Mouse (Mus musculus) lung, embryonic 16.5 days (tissue): ENCODE measurements around the gene Tfap2c. TPM values are rescaled to one million over a fixed set of nuclear protein-coding genes. Genes with fewer than 3 reads are reported as not detected.

Experiments used
- ATAC-seq: fragments of 200-750 bp; cut with Nextera tagmentation; 2 replicates; pipeline ENCODE4 v1.8.0; 2017; ENCODE audit warnings: low read depth, mild to moderate bottlenecking, moderate library complexity
- H3K27ac ChIP-seq: fragments of 300-500 bp; sonication (generic); 2 replicates; pipeline ENCODE4 v1.5.1; 2014; ENCODE audit warnings: mild to moderate bottlenecking, control low read depth, low read length
- H3K27me3 ChIP-seq: fragments of 300-500 bp; sonication (generic); 2 replicates; pipeline ENCODE4 v1.6.1; 2014; ENCODE audit warnings: low read depth, low read length, mixed read lengths; ENCODE audit not compliant: control insufficient read depth, insufficient read depth
- H3K36me3 ChIP-seq: fragments of 300-500 bp; sonication (generic); 2 replicates; pipeline ENCODE4 v1.6.1; 2014; ENCODE audit warnings: low read length; ENCODE audit not compliant: control insufficient read depth, insufficient read depth
- H3K4me1 ChIP-seq: fragments of 300-500 bp; sonication (generic); replicated peaks from 2 replicates; pipeline ENCODE4 v1.6.1; 2014; ENCODE audit warnings: low read length, mixed read lengths; ENCODE audit not compliant: control insufficient read depth, insufficient read depth
- H3K4me2 ChIP-seq: fragments of 300-500 bp; sonication (generic); 2 replicates; pipeline ENCODE4 v1.6.1; 2014; ENCODE audit warnings: low read depth, low read length, control low read depth
- H3K4me3 ChIP-seq: fragments of 300-500 bp; sonication (generic); 2 replicates; pipeline ENCODE4 v1.5.1; 2014; ENCODE audit warnings: mild to moderate bottlenecking, low read length, control low read depth
- H3K9ac ChIP-seq: fragments of 300-500 bp; sonication (generic); 2 replicates; pipeline ENCODE4 v1.6.1; 2014; ENCODE audit warnings: low read length, control low read depth
- H3K9me3 ChIP-seq: fragments of 300-500 bp; sonication (generic); 2 replicates; pipeline ENCODE4 v1.6.1; 2016; ENCODE audit warnings: low read length; ENCODE audit not compliant: control insufficient read depth
- WGBS: fragments of 180-500 bp; shearing (Covaris S2); extraction: QIAGEN DNeasy Blood & Tissue Kit; methylation state at CpG from one replicate; pipeline ENCODE4 v1.1.7; 2014; 5-methylcytosine and 5-hydroxymethylcytosine counted together
- polyA plus RNA-seq: library from polyadenylated mRNA; unstranded; fragments of >200 nt; fragmentation: Nextera tagmentation; extraction: Ambion mirVana; gene quantifications from 2 replicates; pipeline ENCODE4 v1.2.1, GENCODE M21; 2015

Gene Tfap2c
- polyA plus RNA-seq, 1 experiment from 2014 or later = 0.25 TPM

DNA sequence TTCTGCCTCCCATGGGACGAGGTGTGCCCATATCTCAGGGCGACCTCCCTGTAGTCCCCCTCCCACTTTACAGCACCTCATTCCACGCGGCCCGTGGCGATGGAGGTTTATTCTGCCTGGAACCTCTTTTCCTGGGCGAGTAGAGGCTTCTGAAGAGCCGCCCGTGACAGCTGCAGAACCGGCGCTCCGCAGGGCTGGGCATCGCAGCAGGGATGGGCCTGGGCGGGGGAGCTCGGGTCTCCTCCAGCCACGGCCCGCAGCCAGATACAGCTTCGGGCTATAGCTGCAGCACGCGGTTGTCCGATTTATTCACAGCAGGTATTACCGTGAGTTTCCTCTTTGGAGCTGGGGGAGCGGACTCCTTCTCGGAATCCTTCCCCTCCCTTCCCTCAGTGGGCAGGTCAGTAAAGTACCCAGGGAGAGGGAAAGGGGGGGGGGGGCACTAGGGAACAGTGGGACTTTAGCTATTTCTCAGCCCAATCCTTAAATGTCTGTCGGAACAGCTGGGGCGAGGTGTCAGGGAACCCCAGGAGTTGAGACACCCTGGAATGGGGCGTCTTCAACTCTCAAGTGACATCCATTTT, 629 bp upstream of the Tfap2c start:
- peaks cover 99% of the 10 kb centered on the region for H3K27me3 ChIP-seq
- peak overlapping the region; percentile 43 for H3K4me3 ChIP-seq
- H3K36me3 ChIP-seq = no peaks in the 10 kb centered on the region
- ATAC-seq = peak; percentile 2; the same call in 1 of the 2 replicates
- WGBS = under 1% methylated on average over 27 of the region's 27 CpGs
- peaks cover 31% of the 10 kb centered on the region for H3K4me1 ChIP-seq
- H3K4me2 ChIP-seq = peak overlapping the region; percentile 67
- H3K27ac ChIP-seq = no peak overlapping the region
- no peak overlapping the region for H3K9ac ChIP-seq
- no peaks in the 10 kb centered on the region for H3K9me3 ChIP-seq

- peak overlapping the region; percentile 67 for H3K4me2 ChIP-seq
- peak overlapping the region; percentile 25 for H3K4me3 ChIP-seq
- no peak overlapping the region for H3K27ac ChIP-seq
- no peak overlapping the region for H3K9ac ChIP-seq
- H3K4me1 ChIP-seq = peaks cover 31% of the 10 kb centered on the region
- ATAC-seq = peak; percentile 46
- no peaks in the 10 kb centered on the region for H3K9me3 ChIP-seq
- peaks cover 92% of the 10 kb centered on the region for H3K27me3 ChIP-seq
- under 1% methylated on average over 60 of the region's 62 CpGs for WGBS
- H3K36me3 ChIP-seq = no peaks in the 10 kb centered on the region
Measured at GRCm38 (mm10) chr2:172550364-172551080, 1.1 kb downstream of the Tfap2c start.

GRCm38 (mm10) chr2:172551081-172551720, 1.8 kb downstream of the Tfap2c start:
- Histone ChIP-seq H3K9me3 (no peaks in the 10 kb centered on the region), H3K4me1 (peaks cover 31% of the 10 kb centered on the region), H3K4me2 (peak overlapping the region; percentile 67), H3K36me3 (no peaks in the 10 kb centered on the region), H3K27ac (no peak overlapping the region), H3K4me3 (peak overlapping the region; percentile 25), H3K9ac (no peak overlapping the region), H3K27me3 (peaks cover 85% of the 10 kb centered on the region)
- no peak for ATAC-seq
- WGBS = under 1% methylated on average over 57 of the region's 57 CpGs

DNA sequence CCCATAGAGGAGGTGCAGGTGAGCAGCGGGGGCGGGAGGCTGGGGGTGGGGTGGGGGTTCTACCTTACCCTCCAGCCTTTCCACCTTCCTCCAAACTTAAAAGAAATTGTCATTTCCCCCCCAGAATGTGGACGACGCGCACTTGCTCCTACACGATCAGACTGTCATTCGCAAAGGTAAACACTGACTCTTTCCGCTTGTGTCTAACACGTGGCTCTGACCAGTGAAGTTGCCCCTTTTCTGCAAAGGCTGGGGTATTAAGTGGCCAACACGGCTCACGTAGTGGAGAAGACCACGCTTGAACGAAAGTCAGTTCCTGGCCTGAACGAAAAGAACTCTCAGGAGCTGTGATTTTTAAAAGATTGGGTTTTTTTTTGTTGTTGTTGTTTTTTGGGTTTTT, 2.5 kb downstream of the Tfap2c start:
- peak overlapping the region; percentile 25; the same call in 1 of the 2 replicates for H3K4me3 ChIP-seq
- ATAC-seq = no peak
- H3K27ac ChIP-seq = no peak overlapping the region
- no peak overlapping the region for H3K4me2 ChIP-seq
- H3K36me3 ChIP-seq = no peaks in the 10 kb centered on the region
- peaks cover 79% of the 10 kb centered on the region for H3K27me3 ChIP-seq
- WGBS = 4% methylated on average over 12 of the region's 14 CpGs
- H3K9ac ChIP-seq = no peak overlapping the region
- H3K4me1 ChIP-seq = peaks cover 31% of the 10 kb centered on the region
- no peaks in the 10 kb centered on the region for H3K9me3 ChIP-seq

- no peak overlapping the region for H3K4me2 ChIP-seq
- ATAC-seq = no peak
- WGBS = 5% methylated on average over 6 of the region's 6 CpGs
Measured at GRCm38 (mm10) chr2:172552666-172553065, 3.3 kb downstream of the Tfap2c start.

DNA sequence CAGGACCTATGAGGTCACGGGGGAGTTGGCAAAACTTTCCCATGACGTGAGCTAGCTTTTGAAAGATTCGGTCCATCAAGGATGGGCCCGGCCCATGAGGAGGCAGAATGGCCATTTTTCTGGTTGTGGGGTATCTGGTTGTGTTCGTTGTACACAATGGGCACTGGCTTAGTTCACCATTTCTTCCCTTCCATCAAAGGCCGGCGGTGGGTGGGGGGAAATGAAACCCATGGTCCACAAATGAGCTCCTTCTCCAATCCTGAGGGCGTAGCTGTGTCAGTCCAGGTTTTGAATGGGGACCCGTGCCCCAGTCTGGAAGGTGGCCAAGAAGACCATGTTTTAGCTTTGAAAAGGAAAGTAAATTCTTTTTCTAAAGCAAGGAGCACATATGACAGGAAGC, 4.8 kb downstream of the Tfap2c start:
- H3K9me3 ChIP-seq = no peaks in the 10 kb centered on the region
- H3K4me2 ChIP-seq = no peak overlapping the region
- ATAC-seq = no peak
- no peak overlapping the region for H3K9ac ChIP-seq
- H3K4me1 ChIP-seq = peaks cover 20% of the 10 kb centered on the region
- 64% methylated on average over 9 of the region's 9 CpGs for WGBS
- no peaks in the 10 kb centered on the region for H3K36me3 ChIP-seq
- no peak overlapping the region for H3K27ac ChIP-seq
- peaks cover 63% of the 10 kb centered on the region for H3K27me3 ChIP-seq
- H3K4me3 ChIP-seq = no peak overlapping the region

More at GRCm38 (mm10) chr2:172552666-172553065, 3.3 kb downstream of the Tfap2c start:
- Histone ChIP-seq H3K9ac (no peak overlapping the region), H3K27me3 (peaks cover 71% of the 10 kb centered on the region), H3K36me3 (no peaks in the 10 kb centered on the region), H3K4me1 (peaks cover 28% of the 10 kb centered on the region), H3K4me3 (no peak overlapping the region), H3K9me3 (no peaks in the 10 kb centered on the region), H3K27ac (no peak overlapping the region)

DNA sequence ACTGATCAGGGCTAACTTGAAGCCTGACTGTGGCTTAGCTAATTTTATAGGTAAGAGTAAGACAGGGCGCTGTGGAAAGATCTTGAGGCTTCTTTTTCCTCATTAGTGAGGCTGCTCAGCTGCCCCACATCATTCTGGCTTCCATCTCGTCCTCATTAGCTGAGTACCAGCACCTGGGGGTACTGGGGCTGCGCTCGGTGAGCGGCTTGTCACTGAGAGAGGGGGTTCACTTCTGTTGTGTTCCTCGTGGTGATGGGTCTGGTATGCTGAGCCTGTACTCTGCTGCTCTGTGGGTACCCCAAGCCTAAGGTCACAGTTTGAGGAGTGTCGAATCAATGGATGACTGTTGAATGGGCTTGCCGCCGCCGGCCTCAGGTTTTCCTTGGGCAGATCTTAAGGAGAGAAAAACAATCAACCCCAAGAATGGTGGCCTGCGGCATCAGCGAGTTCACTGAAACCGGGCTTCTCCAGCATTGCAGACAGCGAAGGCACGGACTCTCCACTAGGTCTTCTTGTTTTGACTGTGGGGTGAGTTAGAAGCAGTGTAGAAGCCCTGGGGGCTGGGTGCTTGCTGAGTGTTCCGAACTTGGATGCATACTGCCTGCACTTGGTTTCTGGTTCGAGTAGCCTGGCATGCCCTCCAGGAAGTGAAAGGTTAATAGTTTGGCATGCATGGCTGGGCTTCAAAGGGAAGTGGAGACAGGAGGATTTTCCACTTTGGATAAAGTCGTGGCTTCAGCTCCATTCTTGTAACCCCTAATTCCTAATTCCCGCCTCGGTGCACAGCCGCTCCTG, 9.5 kb downstream of the Tfap2c start:
- Histone ChIP-seq H3K36me3 (no peaks in the 10 kb centered on the region), H3K9ac (no peak overlapping the region), H3K4me2 (no peak overlapping the region), H3K4me3 (no peak overlapping the region), H3K27me3 (peaks cover 29% of the 10 kb centered on the region), H3K4me1 (no peaks in the 10 kb centered on the region), H3K27ac (no peak overlapping the region), H3K9me3 (no peaks in the 10 kb centered on the region)
- ATAC-seq = no peak
- 52% methylated on average over 21 of the region's 21 CpGs for WGBS

DNA sequence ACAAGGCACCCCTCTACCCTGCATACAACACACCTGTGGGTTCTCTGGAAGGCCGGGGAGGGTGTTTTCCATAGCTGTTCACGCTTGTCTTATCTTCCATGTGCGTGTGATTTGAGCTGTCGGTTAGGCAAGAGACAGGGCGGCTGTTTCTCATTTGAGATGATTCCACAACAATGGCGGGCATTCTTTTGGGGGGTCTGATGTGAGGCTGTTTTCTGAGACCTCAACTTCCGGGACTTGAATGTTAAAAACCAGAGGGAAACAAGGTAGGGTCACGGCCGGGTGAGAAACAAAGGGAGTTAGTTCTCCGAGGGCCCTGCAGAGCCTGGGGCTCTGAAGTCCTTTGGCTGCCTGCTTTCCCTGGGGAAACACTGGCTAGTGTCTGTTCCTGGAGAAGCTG, 11.6 kb downstream of the Tfap2c start:
- Histone ChIP-seq H3K27me3 (peaks cover 20% of the 10 kb centered on the region), H3K4me2 (no peak overlapping the region), H3K9ac (no peak overlapping the region), H3K9me3 (no peaks in the 10 kb centered on the region), H3K36me3 (no peaks in the 10 kb centered on the region), H3K4me3 (no peak overlapping the region), H3K27ac (no peak overlapping the region), H3K4me1 (no peaks in the 10 kb centered on the region)
- WGBS = 29% methylated on average over 10 of the region's 10 CpGs
- ATAC-seq = no peak

- WGBS = 70% methylated on average over 9 of the region's 9 CpGs
- H3K36me3 ChIP-seq = no peaks in the 10 kb centered on the region
- no peaks in the 10 kb centered on the region for H3K4me1 ChIP-seq
- no peak overlapping the region for H3K4me2 ChIP-seq
- H3K9ac ChIP-seq = no peak overlapping the region
- H3K9me3 ChIP-seq = no peaks in the 10 kb centered on the region
- ATAC-seq = no peak
- H3K27me3 ChIP-seq = no peaks in the 10 kb centered on the region
- H3K27ac ChIP-seq = no peak overlapping the region
- no peak overlapping the region for H3K4me3 ChIP-seq
Measured at GRCm38 (mm10) chr2:172567835-172568234, 18.4 kb downstream of the Tfap2c start.
